Mouse (Mus musculus): ENCODE data around the gene Lrp3. TPM values are rescaled to one million over a fixed set of nuclear protein-coding genes. Genes with fewer than 3 reads are reported as not detected.

Gene Lrp3
- total and polyA plus RNA-seq, 3 experiments, result 0.16 TPM; not detected in 2

DNA sequence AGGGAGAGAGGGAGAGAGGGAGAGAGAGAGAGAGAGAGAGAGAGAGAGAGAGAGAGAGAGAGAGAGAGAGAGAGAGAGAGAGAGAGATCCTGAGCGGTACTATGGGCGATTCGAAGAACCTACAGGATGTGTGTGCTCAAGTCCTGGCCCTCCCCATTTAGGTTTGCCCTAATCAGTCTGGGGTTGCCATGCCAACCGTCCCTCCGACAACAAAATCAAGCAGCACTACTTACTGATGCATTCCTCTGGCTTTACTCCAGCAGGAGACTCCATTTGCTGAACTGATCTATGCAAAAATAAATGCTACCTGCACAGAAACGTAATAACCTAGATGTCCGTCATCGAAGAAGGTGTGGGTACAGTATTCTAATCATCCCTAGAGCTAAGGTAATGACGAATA, 20.0 kb upstream of the Lrp3 start:
- H3K36me3 ChIP-seq (replicated peaks), result no peaks in the 10 kb centered on the region
- DNase-seq (ENCODE audit: low spot score) (peak; percentile 30), ATAC-seq (ENCODE audit: extremely low read depth, insufficient number of reproducible peaks, low FRiP score, poor library complexity, severe bottlenecking) (0 out of 2 replicates have a peak, but pooled peaks have one; percentile 23)
- peaks cover 21% of the 10 kb centered on the region for H3K4me1 ChIP-seq (ENCODE audit: insufficient read depth, low read depth, low read length)
- peak overlapping the region; percentile 73 for H3K4me3 ChIP-seq (ENCODE audit: low read depth, low read length)
- H3K27me3 ChIP-seq (ENCODE audit: insufficient read depth, low read length), result no peaks in the 10 kb centered on the region
- TF ChIP-seq GATA1 (IDR thresholded peaks at IDR 0.05; ENCODE audit: borderline replicate concordance, low read length) (no peak), CTCF (IDR thresholded peaks at IDR 0.05; ENCODE audit: low read depth, low read length) (no peak)
- no peaks in the 10 kb centered on the region for H3K9me3 ChIP-seq (replicated peaks)

DNA sequence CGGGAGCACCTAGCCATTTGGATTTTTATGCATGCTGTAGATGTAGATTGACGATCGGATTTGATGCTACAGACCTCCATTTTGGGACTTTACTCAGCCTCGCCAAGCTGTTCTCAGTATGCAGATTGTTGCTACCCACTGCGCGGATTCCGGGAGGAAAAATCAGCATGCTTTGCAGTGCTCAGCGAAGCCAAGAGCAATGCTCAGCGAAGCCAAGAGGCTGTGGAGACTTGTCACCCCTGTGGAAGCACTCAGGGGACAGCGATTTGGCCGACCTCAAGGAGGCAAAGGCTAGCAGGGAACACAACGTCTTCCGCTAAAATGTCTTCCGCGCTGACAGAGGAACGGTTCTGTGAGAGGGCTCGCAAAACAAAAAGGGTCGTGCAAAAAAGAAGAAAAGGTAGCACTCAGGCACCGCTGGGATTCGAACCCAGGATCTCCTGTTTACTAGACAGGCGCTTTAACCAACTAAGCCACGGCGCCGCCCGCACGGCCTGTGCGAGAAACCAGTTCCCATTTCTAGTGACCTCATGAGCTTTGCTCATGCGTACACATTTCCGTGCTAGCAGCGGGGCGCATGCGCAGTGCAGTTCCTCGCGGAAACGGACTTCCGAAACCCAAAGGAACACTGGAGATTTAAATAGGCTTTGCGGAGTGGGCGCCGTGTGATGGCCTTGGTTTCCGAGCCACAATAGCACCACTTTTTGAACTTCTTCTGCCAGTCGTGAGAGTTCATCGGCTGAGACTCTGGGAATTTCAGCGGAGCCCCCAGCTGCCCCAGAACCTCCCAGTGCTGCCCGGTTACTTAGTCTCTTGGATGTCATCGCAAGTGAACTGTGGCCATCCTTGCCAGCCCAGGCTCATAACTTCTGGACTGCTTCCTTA, 19.3 kb upstream of the Lrp3 start:
- H3K4me1 ChIP-seq (ENCODE audit: insufficient read depth, low read depth, low read length), result peaks cover 21% of the 10 kb centered on the region
- TF ChIP-seq GATA1 (IDR thresholded peaks at IDR 0.05; ENCODE audit: borderline replicate concordance, low read length) (no peak), GATA2 (IDR thresholded peaks at IDR 0.05; ENCODE audit: borderline replicate concordance, low read depth, low read length) (no peak), TAL1 (conservative IDR thresholded peaks at IDR 0.05; ENCODE audit: low read depth, low read length) (no peak), POLR2AphosphoS5 (IDR thresholded peaks at IDR 0.05; ENCODE audit: insufficient replicate concordance, low read depth, low read length) (no peak), CTCF (IDR thresholded peaks at IDR 0.05; ENCODE audit: low read depth, low read length) (no peak)
- H3K9me3 ChIP-seq (replicated peaks), result no peaks in the 10 kb centered on the region
- peak overlapping the region; percentile 73 for H3K4me3 ChIP-seq (ENCODE audit: low read depth, low read length)
- H3K36me3 ChIP-seq (replicated peaks), result no peaks in the 10 kb centered on the region
- H3K27me3 ChIP-seq (ENCODE audit: insufficient read depth, low read length), result no peaks in the 10 kb centered on the region
- DNase-seq (ENCODE audit: low spot score) (peak; percentile 84), ATAC-seq (ENCODE audit: extremely low read depth, insufficient number of reproducible peaks, low FRiP score, poor library complexity, severe bottlenecking) (peak; percentile 81)

DNA sequence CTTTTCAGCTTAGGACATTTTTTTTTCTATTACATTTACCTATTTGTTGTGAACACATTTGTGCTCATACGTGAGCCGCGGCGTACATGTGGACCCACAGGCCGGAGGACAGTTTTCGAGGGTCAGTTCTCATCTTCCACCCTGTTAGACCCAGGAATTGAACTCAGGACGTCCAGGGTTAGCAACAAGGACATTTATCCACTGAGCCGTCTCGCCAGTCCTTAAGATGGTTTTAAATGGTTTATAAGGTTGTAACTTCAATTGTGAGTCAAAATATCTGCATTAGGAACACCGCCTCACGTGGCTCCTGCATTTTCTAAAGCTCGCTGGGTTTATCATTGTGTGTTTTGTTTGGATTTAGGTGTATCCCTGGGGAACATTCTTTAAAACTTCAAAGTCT, 18.6 kb upstream of the Lrp3 start:
- no peak for TF ChIP-seq POLR2AphosphoS5 (IDR thresholded peaks at IDR 0.05; ENCODE audit: insufficient replicate concordance, low read depth, low read length)
- TF ChIP-seq GATA1 (IDR thresholded peaks at IDR 0.05; ENCODE audit: borderline replicate concordance, low read length), result no peak
- no peak for TF ChIP-seq GATA2 (IDR thresholded peaks at IDR 0.05; ENCODE audit: borderline replicate concordance, low read depth, low read length)
- no peak for TF ChIP-seq CTCF (IDR thresholded peaks at IDR 0.05; ENCODE audit: low read depth, low read length)
- no peak for TF ChIP-seq TAL1 (conservative IDR thresholded peaks at IDR 0.05; ENCODE audit: low read depth, low read length)
- Histone ChIP-seq H3K27me3 (ENCODE audit: insufficient read depth, low read length) (no peaks in the 10 kb centered on the region; the same call in 1 of the 2 replicates), H3K9me3 (replicated peaks) (no peaks in the 10 kb centered on the region), H3K4me1 (ENCODE audit: insufficient read depth, low read depth, low read length) (peaks cover 19% of the 10 kb centered on the region), H3K36me3 (replicated peaks) (no peaks in the 10 kb centered on the region), H3K4me3 (ENCODE audit: low read depth, low read length) (peak overlapping the region; percentile 73)
- DNase-seq (ENCODE audit: low spot score), result no peak
- no peak for ATAC-seq (ENCODE audit: extremely low read depth, insufficient number of reproducible peaks, low FRiP score, poor library complexity, severe bottlenecking)

DNA sequence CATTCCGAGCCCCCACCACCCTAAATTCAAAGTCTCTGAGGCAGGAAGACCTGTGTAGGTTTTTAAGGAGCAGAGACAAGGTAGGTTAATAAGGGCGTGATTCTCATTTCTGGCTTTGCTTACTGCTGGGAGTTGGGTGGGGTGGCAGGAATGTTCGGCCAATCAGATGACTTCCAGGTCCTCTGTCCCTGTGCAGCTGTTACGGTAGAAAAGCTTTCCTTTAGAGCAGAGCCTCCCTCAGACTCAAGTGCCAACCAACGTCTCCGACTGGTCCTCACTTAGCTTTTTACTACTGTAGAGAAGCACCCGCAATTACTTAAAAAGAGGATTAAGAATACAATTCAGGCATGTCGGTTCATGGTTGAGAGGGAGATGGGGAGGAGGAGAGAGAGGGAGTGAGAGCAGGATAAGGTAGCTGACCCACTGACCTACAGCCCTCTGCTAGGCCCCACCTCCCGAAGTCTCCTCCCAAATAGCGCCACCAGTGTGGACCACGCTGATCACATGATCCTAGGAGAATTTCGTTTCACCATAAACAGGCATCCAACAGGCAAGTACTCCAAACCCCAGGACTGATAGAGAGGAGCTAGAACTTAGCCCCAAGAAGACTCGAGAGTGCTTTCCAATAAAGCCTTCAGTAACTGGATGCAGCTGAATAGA, 17.6 kb upstream of the Lrp3 start:
- Histone ChIP-seq H3K36me3 (replicated peaks) (no peaks in the 10 kb centered on the region), H3K27me3 (ENCODE audit: insufficient read depth, low read length) (no peaks in the 10 kb centered on the region; the same call in 1 of the 2 replicates), H3K4me3 (ENCODE audit: low read depth, low read length) (no peak overlapping the region), H3K4me1 (ENCODE audit: insufficient read depth, low read depth, low read length) (peaks cover 19% of the 10 kb centered on the region), H3K9me3 (replicated peaks) (no peaks in the 10 kb centered on the region)
- ATAC-seq (ENCODE audit: extremely low read depth, insufficient number of reproducible peaks, low FRiP score, poor library complexity, severe bottlenecking) (no peak), DNase-seq (ENCODE audit: low spot score) (no peak)
- TF ChIP-seq TAL1 (conservative IDR thresholded peaks at IDR 0.05; ENCODE audit: low read depth, low read length) (no peak), GATA2 (IDR thresholded peaks at IDR 0.05; ENCODE audit: borderline replicate concordance, low read depth, low read length) (no peak), CTCF (IDR thresholded peaks at IDR 0.05; ENCODE audit: low read depth, low read length) (no peak), POLR2AphosphoS5 (IDR thresholded peaks at IDR 0.05; ENCODE audit: insufficient replicate concordance, low read depth, low read length) (no peak), GATA1 (IDR thresholded peaks at IDR 0.05; ENCODE audit: borderline replicate concordance, low read length) (no peak)

DNA sequence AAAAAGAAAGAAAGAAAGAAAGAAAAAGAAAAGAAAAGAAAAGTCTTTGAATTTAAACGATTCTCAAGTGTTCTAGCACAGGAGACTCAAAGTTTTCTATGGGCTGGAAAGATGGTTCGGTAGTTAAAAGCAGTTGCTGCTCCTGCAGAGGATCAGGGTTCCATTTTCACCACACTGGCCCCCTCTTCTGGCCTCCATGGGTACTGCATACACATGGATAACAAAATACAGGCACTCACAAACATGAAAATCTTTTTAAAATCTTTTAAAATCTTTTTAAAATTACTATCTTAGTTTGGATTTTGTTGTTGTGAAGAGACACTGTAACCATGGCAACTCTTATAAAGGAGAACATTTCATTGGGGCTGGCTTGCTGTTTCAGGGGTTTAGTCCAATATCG, 15.0 kb upstream of the Lrp3 start:
- H3K4me3 ChIP-seq (ENCODE audit: low read depth, low read length), result no peak overlapping the region
- H3K27me3 ChIP-seq (ENCODE audit: insufficient read depth, low read length), result no peaks in the 10 kb centered on the region; the same call in 1 of the 2 replicates
- no peaks in the 10 kb centered on the region for H3K9me3 ChIP-seq (replicated peaks)
- TF ChIP-seq GATA1 (IDR thresholded peaks at IDR 0.05; ENCODE audit: borderline replicate concordance, low read length) (no peak), CTCF (IDR thresholded peaks at IDR 0.05; ENCODE audit: low read depth, low read length) (0 out of 2 replicates have a peak, but pooled peaks have one; percentile 10), GATA2 (IDR thresholded peaks at IDR 0.05; ENCODE audit: borderline replicate concordance, low read depth, low read length) (no peak)
- DNase-seq (ENCODE audit: low spot score), result no peak
- H3K36me3 ChIP-seq (replicated peaks), result no peaks in the 10 kb centered on the region
- ATAC-seq (ENCODE audit: extremely low read depth, insufficient number of reproducible peaks, low FRiP score, poor library complexity, severe bottlenecking), result no peak
- H3K4me1 ChIP-seq (ENCODE audit: insufficient read depth, low read depth, low read length), result peaks cover 13% of the 10 kb centered on the region

DNA sequence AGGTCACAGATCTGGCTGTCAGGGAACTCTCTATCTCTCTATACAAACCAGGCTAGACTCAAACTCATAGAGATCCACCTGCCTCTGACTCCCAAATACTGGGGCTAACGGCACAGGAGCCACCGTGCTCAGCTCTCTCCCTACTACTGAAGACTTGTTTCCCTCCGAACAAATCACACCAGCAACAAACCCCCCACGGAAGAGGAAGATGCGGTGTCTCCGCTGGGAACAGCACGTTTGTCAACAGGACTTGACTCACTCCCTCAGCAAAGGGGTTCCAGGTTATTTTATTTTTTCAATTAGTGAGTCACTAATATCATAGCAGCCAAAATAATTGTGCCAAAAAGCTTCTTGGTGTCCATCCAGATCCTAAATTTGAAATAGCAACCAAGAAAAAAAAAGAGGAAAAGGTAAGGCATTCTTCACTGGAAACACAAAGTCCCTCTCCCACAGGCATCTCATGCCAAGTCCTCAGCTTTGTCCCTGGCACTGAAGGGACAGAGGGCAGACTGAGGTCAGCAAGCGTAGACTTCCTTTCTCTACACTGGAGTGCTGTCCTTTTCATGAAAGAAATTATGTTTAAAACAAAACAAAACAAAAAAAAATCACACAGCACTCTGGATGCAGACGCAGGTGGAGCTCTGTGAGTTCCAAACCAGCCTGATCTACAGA, 5.5 kb upstream of the Lrp3 start:
- DNase-seq (ENCODE audit: low spot score), result no peak
- no peaks in the 10 kb centered on the region for H3K9me3 ChIP-seq (replicated peaks)
- ATAC-seq (ENCODE audit: extremely low read depth, insufficient number of reproducible peaks, low FRiP score, poor library complexity, severe bottlenecking), result no peak
- H3K4me1 ChIP-seq (ENCODE audit: insufficient read depth, low read depth, low read length), result no peaks in the 10 kb centered on the region
- H3K4me3 ChIP-seq (ENCODE audit: low read depth, low read length), result no peak overlapping the region
- H3K36me3 ChIP-seq (replicated peaks), result no peaks in the 10 kb centered on the region
- TF ChIP-seq CTCF (IDR thresholded peaks at IDR 0.05; ENCODE audit: low read depth, low read length), result no peak
- TF ChIP-seq TAL1 (conservative IDR thresholded peaks at IDR 0.05; ENCODE audit: low read depth, low read length), result no peak
- TF ChIP-seq POLR2AphosphoS5 (IDR thresholded peaks at IDR 0.05; ENCODE audit: insufficient replicate concordance, low read depth, low read length), result no peak
- H3K27me3 ChIP-seq (ENCODE audit: insufficient read depth, low read length), result no peaks in the 10 kb centered on the region
